Mouse (Mus musculus): ENCODE results near the gene Trmt10b. TPM values are rescaled to one million over a fixed set of nuclear protein-coding genes. Genes with fewer than 3 reads are reported as not detected.
A peak's percentile ranks its signal among the peaks of the same experiment; 100 is the strongest.

Trmt10b gene
- polyA plus RNA-seq, 1 experiment from 2014 or later, result 13.3 TPM

DNA sequence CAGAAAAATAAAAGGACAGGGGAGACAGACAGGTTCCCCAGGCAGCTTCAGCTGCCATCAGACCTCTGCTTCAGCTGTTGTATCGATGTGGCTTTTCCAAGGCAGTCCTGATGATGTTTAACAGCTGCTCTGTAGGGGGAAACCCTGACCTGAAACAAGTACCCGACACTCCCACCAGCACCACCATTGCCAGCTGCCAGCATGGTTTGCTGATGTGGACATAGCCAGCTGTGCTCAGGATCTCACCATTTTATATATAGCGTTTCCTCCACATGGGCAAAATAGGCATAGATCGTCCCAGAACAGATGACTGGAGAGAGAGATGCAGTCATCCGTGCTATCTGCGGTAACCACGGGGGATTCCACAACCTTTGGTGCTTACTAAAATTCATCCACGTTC lies 21.2 kb upstream of the Trmt10b start:
- H3K36me3 ChIP-seq (ENCODE audit: control insufficient read depth, insufficient read depth, low read length), result no peaks in the 10 kb centered on the region; the same call in 1 of the 2 replicates
- H3K9me3 ChIP-seq (replicated peaks; ENCODE audit: control insufficient read depth, low read length), result no peaks in the 10 kb centered on the region
- H3K4me2 ChIP-seq, result no peak overlapping the region
- H3K27ac ChIP-seq (ENCODE audit: low read depth, low read length), result no peak overlapping the region
- H3K9ac ChIP-seq (ENCODE audit: low read depth, low read length), result no peak overlapping the region
- H3K4me1 ChIP-seq (ENCODE audit: control insufficient read depth, insufficient read depth, low read length), result 0 out of 2 replicates have a peak, but pooled peaks cover 5% of the 10 kb centered on the region
- H3K27me3 ChIP-seq (ENCODE audit: control insufficient read depth, insufficient read depth, low read length), result no peaks in the 10 kb centered on the region; the same call in 1 of the 2 replicates
- no peak overlapping the region for H3K4me3 ChIP-seq (ENCODE audit: low read depth, low read length)
- WGBS (ENCODE audit: insufficient replicate concordance), result 81% methylated on average over 8 of the region's 8 CpGs
- ATAC-seq (replicated peaks; ENCODE audit: insufficient number of reproducible peaks, low FRiP score, low TSS enrichment), result no peak

DNA sequence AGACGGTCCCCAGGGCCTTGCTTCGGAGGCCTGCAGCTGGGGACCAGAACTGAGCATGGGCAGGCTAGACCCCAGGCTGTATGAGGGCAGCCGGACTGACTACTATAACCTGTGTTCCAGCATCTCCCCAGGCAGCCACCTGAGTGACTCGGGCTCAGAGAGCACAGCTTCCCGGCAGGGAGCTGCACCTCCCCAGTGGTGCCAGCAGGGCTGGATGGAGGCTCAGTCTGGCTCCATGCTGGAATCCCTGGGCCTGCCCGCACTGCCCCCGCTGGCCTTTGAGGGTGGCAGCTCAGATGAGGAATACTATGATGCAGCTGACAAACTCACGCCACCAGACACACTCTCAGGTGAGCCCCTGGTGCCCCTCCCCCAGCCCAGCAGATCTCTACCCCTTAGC lies 17.6 kb upstream of the Trmt10b start:
- 57% methylated on average over 8 of the region's 8 CpGs for WGBS (ENCODE audit: insufficient replicate concordance)
- H3K36me3 ChIP-seq (ENCODE audit: control insufficient read depth, insufficient read depth, low read length), result no peaks in the 10 kb centered on the region; the same call in 1 of the 2 replicates
- no peak overlapping the region for H3K4me2 ChIP-seq
- H3K9me3 ChIP-seq (replicated peaks; ENCODE audit: control insufficient read depth, low read length), result no peaks in the 10 kb centered on the region
- no peak overlapping the region for H3K4me3 ChIP-seq (ENCODE audit: low read depth, low read length)
- H3K27me3 ChIP-seq (ENCODE audit: control insufficient read depth, insufficient read depth, low read length), result no peaks in the 10 kb centered on the region; the same call in 1 of the 2 replicates
- peak; percentile 39; the same call in 1 of the 2 replicates for ATAC-seq (replicated peaks; ENCODE audit: insufficient number of reproducible peaks, low FRiP score, low TSS enrichment)
- H3K27ac ChIP-seq (ENCODE audit: low read depth, low read length), result no peak overlapping the region
- H3K4me1 ChIP-seq (ENCODE audit: control insufficient read depth, insufficient read depth, low read length), result no peaks in the 10 kb centered on the region
- H3K9ac ChIP-seq (ENCODE audit: low read depth, low read length), result no peak overlapping the region

DNA sequence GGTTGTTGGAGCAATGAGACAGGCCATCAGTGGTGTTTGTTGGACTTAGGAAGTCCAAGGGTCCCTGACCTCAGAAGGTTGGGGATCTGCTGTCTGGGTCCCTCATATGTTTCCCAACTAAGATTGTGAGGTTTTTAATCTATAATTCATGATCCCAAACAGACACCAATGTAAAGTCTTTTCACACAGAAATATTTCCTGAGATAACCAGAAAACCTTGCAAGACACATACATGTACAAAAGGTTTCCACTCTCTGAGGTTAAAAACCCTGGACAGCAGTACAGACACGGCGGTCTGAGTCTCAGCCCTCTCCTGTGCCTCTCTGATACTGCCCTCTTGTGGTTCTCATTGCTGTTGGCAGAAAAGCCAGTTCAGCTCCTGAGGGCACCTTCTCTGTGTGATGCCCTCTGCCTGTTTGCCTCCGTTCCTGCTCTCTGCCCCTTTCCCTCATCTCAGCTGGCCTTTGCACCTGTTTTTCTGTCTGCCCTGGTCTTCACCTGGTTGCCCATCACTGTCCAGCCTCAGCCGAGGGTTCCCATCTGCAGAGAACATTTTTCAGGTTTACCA lies 16.9 kb upstream of the Trmt10b start:
- H3K4me3 ChIP-seq (ENCODE audit: low read depth, low read length), result no peak overlapping the region
- H3K4me2 ChIP-seq, result no peak overlapping the region
- no peaks in the 10 kb centered on the region for H3K9me3 ChIP-seq (replicated peaks; ENCODE audit: control insufficient read depth, low read length)
- ATAC-seq (replicated peaks; ENCODE audit: insufficient number of reproducible peaks, low FRiP score, low TSS enrichment), result no peak
- H3K27me3 ChIP-seq (ENCODE audit: control insufficient read depth, insufficient read depth, low read length), result no peaks in the 10 kb centered on the region; the same call in 1 of the 2 replicates
- H3K27ac ChIP-seq (ENCODE audit: low read depth, low read length), result no peak overlapping the region
- 25% methylated on average over 4 of the region's 4 CpGs for WGBS (ENCODE audit: insufficient replicate concordance)
- H3K9ac ChIP-seq (ENCODE audit: low read depth, low read length), result no peak overlapping the region
- H3K36me3 ChIP-seq (ENCODE audit: control insufficient read depth, insufficient read depth, low read length), result no peaks in the 10 kb centered on the region; the same call in 1 of the 2 replicates
- 0 out of 2 replicates have a peak, but pooled peaks cover 1% of the 10 kb centered on the region for H3K4me1 ChIP-seq (ENCODE audit: control insufficient read depth, insufficient read depth, low read length)

DNA sequence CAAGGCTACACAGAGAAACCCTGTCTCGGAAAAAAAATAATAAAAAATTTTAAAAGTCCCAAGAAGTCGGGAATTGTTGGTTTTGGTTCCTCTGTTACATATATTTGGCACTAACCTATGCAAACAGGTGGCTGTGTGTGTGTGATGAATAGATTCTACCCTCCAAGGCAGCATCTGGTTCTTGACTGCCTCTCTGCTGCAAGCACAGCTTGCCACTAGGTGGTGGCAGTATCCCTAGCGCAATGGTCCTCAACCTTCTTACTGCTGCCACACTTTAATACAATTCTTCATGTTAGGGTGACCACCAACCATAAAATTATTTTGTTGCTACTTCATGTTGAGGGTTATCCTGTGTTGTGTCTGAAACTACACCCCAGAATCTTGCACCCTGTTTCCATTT lies 10.6 kb upstream of the Trmt10b start:
- Histone ChIP-seq H3K27me3 (ENCODE audit: control insufficient read depth, insufficient read depth, low read length) (no peaks in the 10 kb centered on the region; the same call in 1 of the 2 replicates), H3K4me1 (ENCODE audit: control insufficient read depth, insufficient read depth, low read length) (0 out of 2 replicates have a peak, but pooled peaks cover 3% of the 10 kb centered on the region), H3K36me3 (ENCODE audit: control insufficient read depth, insufficient read depth, low read length) (no peaks in the 10 kb centered on the region), H3K27ac (ENCODE audit: low read depth, low read length) (no peak overlapping the region), H3K9me3 (replicated peaks; ENCODE audit: control insufficient read depth, low read length) (no peaks in the 10 kb centered on the region), H3K4me3 (ENCODE audit: low read depth, low read length) (no peak overlapping the region), H3K4me2 (no peak overlapping the region), H3K9ac (ENCODE audit: low read depth, low read length) (no peak overlapping the region)
- ATAC-seq (replicated peaks; ENCODE audit: insufficient number of reproducible peaks, low FRiP score, low TSS enrichment), result no peak
- WGBS (ENCODE audit: insufficient replicate concordance), result 46% methylated on average over 3 of the region's 3 CpGs

DNA sequence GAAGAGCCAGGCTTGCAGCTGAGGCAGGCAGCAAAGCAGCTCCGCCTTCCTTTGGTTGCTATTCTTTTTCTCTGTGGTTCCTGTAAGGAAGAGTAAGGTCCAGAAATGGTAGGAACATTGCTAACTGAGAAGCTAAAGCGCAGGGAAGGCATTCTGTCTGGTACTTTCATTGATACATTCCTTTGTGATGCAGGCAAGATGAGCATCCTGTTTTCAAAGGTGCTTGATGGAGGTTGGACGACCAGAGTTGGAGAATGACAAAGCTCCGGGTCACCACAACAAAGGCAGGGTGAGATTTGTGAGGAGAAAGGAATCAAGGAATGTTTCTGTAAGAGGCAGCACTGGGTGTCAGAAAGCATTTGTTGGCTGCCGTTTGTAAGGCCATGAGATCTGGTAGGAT lies 9.0 kb upstream of the Trmt10b start:
- Histone ChIP-seq H3K9ac (ENCODE audit: low read depth, low read length) (no peak overlapping the region), H3K36me3 (ENCODE audit: control insufficient read depth, insufficient read depth, low read length) (no peaks in the 10 kb centered on the region), H3K4me2 (no peak overlapping the region), H3K4me3 (ENCODE audit: low read depth, low read length) (no peak overlapping the region), H3K9me3 (replicated peaks; ENCODE audit: control insufficient read depth, low read length) (no peaks in the 10 kb centered on the region), H3K27me3 (ENCODE audit: control insufficient read depth, insufficient read depth, low read length) (no peaks in the 10 kb centered on the region; the same call in 1 of the 2 replicates), H3K27ac (ENCODE audit: low read depth, low read length) (no peak overlapping the region), H3K4me1 (ENCODE audit: control insufficient read depth, insufficient read depth, low read length) (0 out of 2 replicates have a peak, but pooled peaks cover 3% of the 10 kb centered on the region)
- 74% methylated on average over 5 of the region's 5 CpGs for WGBS (ENCODE audit: insufficient replicate concordance)
- ATAC-seq (replicated peaks; ENCODE audit: insufficient number of reproducible peaks, low FRiP score, low TSS enrichment), result no peak

DNA sequence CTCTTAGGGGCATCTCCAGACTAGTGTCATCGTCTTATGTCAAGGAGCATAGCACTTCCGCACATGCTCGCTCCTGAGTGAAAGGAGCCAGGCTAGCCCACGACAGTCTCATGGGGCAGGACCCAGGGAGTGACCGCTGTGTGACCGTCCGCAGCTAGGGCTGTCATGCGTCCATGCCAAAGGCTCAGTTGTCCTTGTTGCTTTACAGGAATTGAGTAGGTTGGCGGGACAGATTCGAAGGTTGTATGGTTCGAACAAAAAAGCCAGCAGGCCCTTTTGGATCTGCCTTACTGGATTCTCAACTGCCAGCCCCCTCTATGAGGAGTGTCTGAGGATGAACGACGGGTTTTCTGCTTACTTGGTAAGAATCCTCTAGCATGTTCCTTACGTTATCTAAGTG lies 8.6 kb downstream of the Trmt10b start:
- no peak overlapping the region for H3K4me3 ChIP-seq (ENCODE audit: low read depth, low read length)
- H3K36me3 ChIP-seq (ENCODE audit: control insufficient read depth, insufficient read depth, low read length), result peaks cover 20% of the 10 kb centered on the region
- H3K9ac ChIP-seq (ENCODE audit: low read depth, low read length), result no peak overlapping the region
- no peaks in the 10 kb centered on the region for H3K9me3 ChIP-seq (replicated peaks; ENCODE audit: control insufficient read depth, low read length)
- no peak overlapping the region for H3K27ac ChIP-seq (ENCODE audit: low read depth, low read length)
- ATAC-seq (replicated peaks; ENCODE audit: insufficient number of reproducible peaks, low FRiP score, low TSS enrichment), result no peak
- no peaks in the 10 kb centered on the region for H3K4me1 ChIP-seq (ENCODE audit: control insufficient read depth, insufficient read depth, low read length)
- WGBS (ENCODE audit: insufficient replicate concordance), result 88% methylated on average over 14 of the region's 14 CpGs
- no peak overlapping the region for H3K4me2 ChIP-seq
- H3K27me3 ChIP-seq (ENCODE audit: control insufficient read depth, insufficient read depth, low read length), result no peaks in the 10 kb centered on the region

DNA sequence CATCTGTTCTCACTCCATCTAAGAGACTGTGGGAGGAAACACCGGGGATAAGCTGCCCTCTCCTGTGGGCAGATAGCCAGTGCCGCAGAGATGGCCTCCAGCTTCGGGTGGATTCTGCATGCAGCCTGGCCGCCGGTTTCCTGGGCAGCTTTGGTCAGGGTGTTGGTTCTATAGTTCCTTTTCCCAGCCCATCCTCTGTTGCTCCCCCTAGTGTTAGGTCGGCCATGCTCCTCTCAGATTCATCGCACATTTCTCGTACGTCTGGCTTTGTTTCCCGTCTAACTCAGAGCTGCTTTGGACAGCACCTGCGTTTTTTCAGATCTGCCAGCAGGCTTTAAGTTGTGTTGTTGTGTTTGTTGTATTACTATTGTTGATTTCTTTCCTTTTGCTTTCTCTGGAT lies 11.1 kb downstream of the Trmt10b start:
- H3K9me3 ChIP-seq (replicated peaks; ENCODE audit: control insufficient read depth, low read length), result no peaks in the 10 kb centered on the region
- WGBS (ENCODE audit: insufficient replicate concordance), result 40% methylated on average over 11 of the region's 11 CpGs
- no peak overlapping the region for H3K4me3 ChIP-seq (ENCODE audit: low read depth, low read length)
- no peak overlapping the region for H3K9ac ChIP-seq (ENCODE audit: low read depth, low read length)
- no peaks in the 10 kb centered on the region for H3K4me1 ChIP-seq (ENCODE audit: control insufficient read depth, insufficient read depth, low read length)
- ATAC-seq (replicated peaks; ENCODE audit: insufficient number of reproducible peaks, low FRiP score, low TSS enrichment), result no peak
- no peak overlapping the region for H3K27ac ChIP-seq (ENCODE audit: low read depth, low read length)
- no peak overlapping the region for H3K4me2 ChIP-seq
- H3K27me3 ChIP-seq (ENCODE audit: control insufficient read depth, insufficient read depth, low read length), result no peaks in the 10 kb centered on the region
- peaks cover 15% of the 10 kb centered on the region for H3K36me3 ChIP-seq (ENCODE audit: control insufficient read depth, insufficient read depth, low read length)

DNA sequence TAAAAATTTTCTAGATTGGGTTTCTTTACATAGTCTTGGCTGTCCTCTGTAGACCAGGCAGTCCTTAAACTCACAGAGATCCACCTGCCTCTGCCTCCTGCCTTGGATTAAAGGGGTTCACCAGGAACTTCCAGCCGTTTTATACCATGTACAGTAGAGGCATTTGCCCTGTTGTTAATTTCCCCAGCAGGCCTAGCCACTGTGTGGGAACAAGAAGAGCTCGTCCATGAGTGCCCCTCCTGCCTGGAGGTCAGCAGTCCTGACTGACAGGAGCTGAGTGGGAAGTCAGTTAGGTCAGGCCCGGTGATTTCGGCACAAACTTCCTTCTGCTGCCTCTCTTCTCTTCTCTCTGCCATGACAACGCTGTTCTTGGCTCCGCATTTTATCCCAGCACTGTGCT lies 11.7 kb downstream of the Trmt10b start:
- no peak overlapping the region for H3K9ac ChIP-seq (ENCODE audit: low read depth, low read length)
- WGBS (ENCODE audit: insufficient replicate concordance), result 84% methylated on average over 6 of the region's 6 CpGs
- H3K27me3 ChIP-seq (ENCODE audit: control insufficient read depth, insufficient read depth, low read length), result no peaks in the 10 kb centered on the region
- no peaks in the 10 kb centered on the region for H3K4me1 ChIP-seq (ENCODE audit: control insufficient read depth, insufficient read depth, low read length)
- ATAC-seq (replicated peaks; ENCODE audit: insufficient number of reproducible peaks, low FRiP score, low TSS enrichment), result no peak
- no peak overlapping the region for H3K4me3 ChIP-seq (ENCODE audit: low read depth, low read length)
- H3K36me3 ChIP-seq (ENCODE audit: control insufficient read depth, insufficient read depth, low read length), result peaks cover 15% of the 10 kb centered on the region
- H3K4me2 ChIP-seq, result no peak overlapping the region
- no peak overlapping the region for H3K27ac ChIP-seq (ENCODE audit: low read depth, low read length)
- no peaks in the 10 kb centered on the region for H3K9me3 ChIP-seq (replicated peaks; ENCODE audit: control insufficient read depth, low read length)

DNA sequence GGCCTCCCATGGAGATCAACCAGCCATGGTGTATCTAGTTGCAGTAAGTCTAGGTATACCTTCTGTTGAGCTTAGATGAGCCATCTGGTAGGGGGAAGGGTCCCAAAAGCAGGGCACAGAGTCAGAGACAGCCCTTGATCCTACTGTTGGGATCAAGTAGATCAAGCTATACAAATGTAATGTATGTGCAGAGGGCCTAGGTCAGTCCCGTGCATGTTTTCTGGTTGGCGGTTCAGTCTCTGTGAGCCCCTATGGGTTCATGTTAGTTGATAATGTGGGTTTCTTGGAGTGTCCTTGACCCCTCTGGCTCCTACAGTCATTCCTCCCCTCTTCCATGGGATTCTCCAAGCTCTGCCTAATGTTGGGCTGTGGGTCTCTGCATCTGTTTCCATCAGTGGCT lies 14.1 kb downstream of the Trmt10b start:
- Histone ChIP-seq H3K27ac (ENCODE audit: low read depth, low read length) (no peak overlapping the region), H3K4me3 (ENCODE audit: low read depth, low read length) (no peak overlapping the region), H3K9me3 (replicated peaks; ENCODE audit: control insufficient read depth, low read length) (no peaks in the 10 kb centered on the region), H3K4me1 (ENCODE audit: control insufficient read depth, insufficient read depth, low read length) (no peaks in the 10 kb centered on the region), H3K27me3 (ENCODE audit: control insufficient read depth, insufficient read depth, low read length) (no peaks in the 10 kb centered on the region), H3K36me3 (ENCODE audit: control insufficient read depth, insufficient read depth, low read length) (peaks cover 5% of the 10 kb centered on the region), H3K9ac (ENCODE audit: low read depth, low read length) (no peak overlapping the region), H3K4me2 (no peak overlapping the region)
- 88% methylated on average over 2 of the region's 2 CpGs for WGBS (ENCODE audit: insufficient replicate concordance)
- ATAC-seq (replicated peaks; ENCODE audit: insufficient number of reproducible peaks, low FRiP score, low TSS enrichment), result no peak
